Comparison of ENCODE assay signal across 8 mouse cellular contexts in genomic region chr8:95209924-95210323, GRCm38 (mm10). TPM values are rescaled to one million over a fixed set of nuclear protein-coding genes. Genes with fewer than 3 reads are reported as not detected.
DNase-seq lines count a peak whose midpoint lies in the region; ATAC-seq lines count a peak whose summit lies in the region.

No protein-coding gene starts in this region.

- H3K27me3 ChIP-seq in embryonic facial prominence, embryonic 14.5 days (replicated peaks; ENCODE audit: control insufficient read depth, insufficient read depth, low read length), result no peaks in the 10 kb centered on the region
- no peaks in the 10 kb centered on the region for H3K27me3 ChIP-seq in embryonic facial prominence, embryonic 10.5 days (replicated peaks; ENCODE audit: low read depth, poor library complexity, severe bottlenecking)
- no peaks in the 10 kb centered on the region for H3K27me3 ChIP-seq in neural tube, embryonic 11.5 days (ENCODE audit: control insufficient read depth, insufficient read depth, low read length)
- no peaks in the 10 kb centered on the region for H3K27me3 ChIP-seq in kidney, embryonic 16.5 days (ENCODE audit: insufficient read depth, low read length)

- DNase-seq in embryonic facial prominence, embryonic 14.5 days (ENCODE audit: low spot score), result peak; percentile 39
- DNase-seq in embryonic facial prominence, embryonic 10.5 days (ENCODE audit: low spot score), result no peak
- DNase-seq in neural tube, embryonic 11.5 days (ENCODE audit: low spot score), result peak; percentile 39
- DNase-seq in neural tube, embryonic 10.5 days (ENCODE audit: extremely low spot score, low spot score), result no peak
- peak; percentile 65 for DNase-seq in skeletal muscle tissue, adult 2 months (ENCODE audit: low read depth, low spot score)
- DNase-seq in spleen, postnatal 36 days (ENCODE audit: low spot score in 2 of 2), result no peak
- DNase-seq in frontal cortex, postnatal 25 days (ENCODE audit: low spot score in 2 of 2), result no peak

- ATAC-seq in embryonic facial prominence, embryonic 14.5 days (ENCODE audit: low read depth), result no peak
- ATAC-seq in neural tube, embryonic 11.5 days (ENCODE audit: insufficient read depth, low FRiP score, low TSS enrichment), result peak; percentile 64
- ATAC-seq in kidney, embryonic 16.5 days (ENCODE audit: low FRiP score, low TSS enrichment), result peak; percentile 75

- no peak overlapping the region for H3K9ac ChIP-seq in embryonic facial prominence, embryonic 14.5 days (ENCODE audit: low read depth, low read length)
- no peak overlapping the region for H3K9ac ChIP-seq in neural tube, embryonic 11.5 days (ENCODE audit: low read length)
- H3K9ac ChIP-seq in kidney, embryonic 16.5 days (replicated peaks; ENCODE audit: low read length), result no peak overlapping the region

- H3K4me3 ChIP-seq in embryonic facial prominence, embryonic 14.5 days (ENCODE audit: low read depth, low read length), result no peak overlapping the region
- H3K4me3 ChIP-seq in embryonic facial prominence, embryonic 10.5 days, result no peak overlapping the region
- H3K4me3 ChIP-seq in neural tube, embryonic 11.5 days (ENCODE audit: low read depth, low read length), result no peak overlapping the region
- no peak overlapping the region for H3K4me3 ChIP-seq in kidney, embryonic 16.5 days (ENCODE audit: low read length)

- no peaks in the 10 kb centered on the region for H3K4me1 ChIP-seq in embryonic facial prominence, embryonic 14.5 days (ENCODE audit: control insufficient read depth, insufficient read depth, low read length)
- H3K4me1 ChIP-seq in embryonic facial prominence, embryonic 10.5 days, result no peaks in the 10 kb centered on the region
- H3K4me1 ChIP-seq in neural tube, embryonic 11.5 days (ENCODE audit: control insufficient read depth, insufficient read depth, low read length), result peaks cover 7% of the 10 kb centered on the region; the same call in 1 of the 2 replicates
- H3K4me1 ChIP-seq in kidney, embryonic 16.5 days (ENCODE audit: insufficient read depth, low read length), result peaks cover 7% of the 10 kb centered on the region; the same call in 1 of the 2 replicates

- H3K9me3 ChIP-seq in embryonic facial prominence, embryonic 14.5 days (ENCODE audit: control insufficient read depth, low read length), result no peaks in the 10 kb centered on the region
- no peaks in the 10 kb centered on the region for H3K9me3 ChIP-seq in embryonic facial prominence, embryonic 10.5 days
- no peaks in the 10 kb centered on the region for H3K9me3 ChIP-seq in neural tube, embryonic 11.5 days (ENCODE audit: control insufficient read depth, low read length)
- H3K9me3 ChIP-seq in kidney, embryonic 16.5 days (ENCODE audit: low read length), result no peaks in the 10 kb centered on the region

- no peak overlapping the region for H3K4me2 ChIP-seq in embryonic facial prominence, embryonic 14.5 days (ENCODE audit: low read depth, low read length)
- no peak overlapping the region for H3K4me2 ChIP-seq in neural tube, embryonic 11.5 days (ENCODE audit: low read depth)
- H3K4me2 ChIP-seq in kidney, embryonic 16.5 days (replicated peaks; ENCODE audit: low read depth, low read length), result peak overlapping the region; percentile 9

- H3K36me3 ChIP-seq in embryonic facial prominence, embryonic 14.5 days (ENCODE audit: control insufficient read depth, insufficient read depth, low read length), result no peaks in the 10 kb centered on the region
- no peaks in the 10 kb centered on the region for H3K36me3 ChIP-seq in embryonic facial prominence, embryonic 10.5 days (replicated peaks)
- H3K36me3 ChIP-seq in neural tube, embryonic 11.5 days (ENCODE audit: control insufficient read depth, insufficient read depth, low read length), result no peaks in the 10 kb centered on the region
- no peaks in the 10 kb centered on the region for H3K36me3 ChIP-seq in kidney, embryonic 16.5 days (ENCODE audit: insufficient read depth, low read length)

- H3K27ac ChIP-seq in embryonic facial prominence, embryonic 14.5 days (replicated peaks; ENCODE audit: low read depth, low read length), result no peak overlapping the region
- H3K27ac ChIP-seq in embryonic facial prominence, embryonic 10.5 days (replicated peaks), result no peak overlapping the region
- H3K27ac ChIP-seq in neural tube, embryonic 11.5 days (ENCODE audit: low read depth, low read length), result no peak overlapping the region
- H3K27ac ChIP-seq in kidney, embryonic 16.5 days (ENCODE audit: low read length), result no peak overlapping the region

- 67% methylated on average over 11 of the region's 11 CpGs for WGBS in embryonic facial prominence, embryonic 14.5 days
- WGBS in embryonic facial prominence, embryonic 10.5 days, result 85% methylated on average over 11 of the region's 11 CpGs
- WGBS in neural tube, embryonic 11.5 days, result 34% methylated on average over 11 of the region's 11 CpGs
- WGBS in kidney, embryonic 16.5 days, result 8% methylated on average over 11 of the region's 11 CpGs

RNA-seq across cellular contexts. Expression of gene Kifc3, which starts 7.3 kb away (rescaled TPM):
- 13.4 and 13.6 TPM in 2 replicates for polyA plus RNA-seq in embryonic facial prominence, embryonic 14.5 days (2014; fragmentation: Nextera tagmentation; extraction: Ambion mirVana)
- polyA plus RNA-seq in embryonic facial prominence, embryonic 10.5 days (2016; fragmentation: Nextera tagmentation; extraction: Ambion mirVana), result 8.4 and 8.7 TPM in 2 replicates
- polyA plus RNA-seq in neural tube, embryonic 11.5 days (2014; fragmentation: Nextera tagmentation; extraction: Ambion mirVana), result 6.3 and 7.4 TPM in 2 replicates
- 32.5 and 37.7 TPM in 2 replicates for polyA plus RNA-seq in kidney, embryonic 16.5 days (2015; fragmentation: Nextera tagmentation; extraction: Ambion mirVana)

Comparison
In these comparisons a context has a peak if more than half of its experiments do, and no peak if none do; other contexts are left out.
1. DNase-seq: peak in embryonic facial prominence, embryonic 14.5 days (single experiment), neural tube, embryonic 11.5 days (single experiment) and skeletal muscle tissue, adult 2 months (single experiment); none in embryonic facial prominence, embryonic 10.5 days (single experiment), neural tube, embryonic 10.5 days (single experiment), spleen, postnatal 36 days (0 of 2) and frontal cortex, postnatal 25 days (0 of 2).